14 mouse cellular contexts compared by ENCODE assay signal in the genomic region with DNA sequence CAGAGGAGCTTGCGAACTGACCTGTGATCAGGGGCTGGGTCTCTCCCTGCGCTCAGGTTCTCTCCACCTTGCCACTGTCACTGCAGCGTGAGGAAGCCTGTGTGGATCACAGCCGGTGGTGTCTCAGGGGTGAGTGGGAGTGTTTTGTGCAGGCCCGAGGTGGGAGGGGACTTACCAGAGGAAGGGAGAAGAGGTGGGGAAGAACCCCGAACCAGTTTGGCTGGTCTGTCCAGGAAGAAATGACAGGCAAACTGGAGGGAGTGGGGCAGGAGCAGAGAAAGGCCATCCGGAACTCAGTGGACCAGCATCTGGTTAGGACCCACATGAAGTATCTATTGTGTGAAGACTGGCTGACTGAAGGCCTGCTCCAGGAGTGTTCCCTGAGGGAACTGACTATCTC. TPM values are rescaled to one million over a fixed set of nuclear protein-coding genes. Genes with fewer than 3 reads are reported as not detected.
DNase-seq lines count a peak whose midpoint lies in the region; ATAC-seq and TF ChIP-seq lines count a peak whose summit lies in the region.
"Had no signal": no experiment of that assay in that cellular context is flagged by ENCODE, and none has a peak within 500 bp of the region (broad histone marks: within the 10 kb centered on the region; RNA-seq: fewer than 3 reads in every experiment).

No protein-coding gene starts in this region.

- TF ChIP-seq CTCF in lung, embryonic 14.5 days (IDR thresholded peaks at IDR 0.05; ENCODE audit: low read depth), result no peak

- peak overlapping the region; percentile 80; the same call in 1 of the 2 replicates for H3K27ac ChIP-seq in lung, embryonic 14.5 days (ENCODE audit: low read depth)
- H3K27ac ChIP-seq in intestine, embryonic 14.5 days (ENCODE audit: low read depth), result peak overlapping the region; percentile 72
- H3K27ac ChIP-seq in stomach, embryonic 15.5 days, result peak overlapping the region; percentile 84
- H3K27ac ChIP-seq: forebrain, embryonic 12.5 days; liver, embryonic 12.5 days had no signal

- peak overlapping the region; percentile 39 for H3K4me2 ChIP-seq in lung, embryonic 14.5 days
- H3K4me2 ChIP-seq in intestine, embryonic 14.5 days (ENCODE audit: low read length), result 0 out of 2 replicates have a peak overlapping the region, but pooled peaks have one; percentile 2
- H3K4me2 ChIP-seq in stomach, embryonic 15.5 days, result peak overlapping the region; percentile 42
- H3K4me2 ChIP-seq: forebrain, embryonic 12.5 days; liver, embryonic 12.5 days had no signal

- H3K9me3 ChIP-seq in lung, embryonic 14.5 days (ENCODE audit: low read depth, low read length), result no peaks in the 10 kb centered on the region
- H3K9me3 ChIP-seq in intestine, embryonic 14.5 days (ENCODE audit: control insufficient read depth, low read length), result no peaks in the 10 kb centered on the region
- H3K9me3 ChIP-seq in stomach, embryonic 15.5 days, result no peaks in the 10 kb centered on the region
- H3K9me3 ChIP-seq: forebrain, embryonic 12.5 days; G1E; heart, embryonic 13.5 days; liver, embryonic 12.5 days had no signal

- H3K36me3 ChIP-seq in lung, embryonic 14.5 days (ENCODE audit: insufficient read depth), result no peaks in the 10 kb centered on the region
- H3K36me3 ChIP-seq in intestine, embryonic 14.5 days (ENCODE audit: control insufficient read depth, insufficient read depth, low read length), result no peaks in the 10 kb centered on the region; the same call in 1 of the 2 replicates
- H3K36me3 ChIP-seq in stomach, embryonic 15.5 days, result no peaks in the 10 kb centered on the region
- H3K36me3 ChIP-seq: forebrain, embryonic 12.5 days; G1E; heart, embryonic 13.5 days; liver, embryonic 12.5 days had no signal

- ATAC-seq in frontal cortex, adult (ENCODE audit: low TSS enrichment), result peak; percentile 31; the same call in 1 of the 2 replicates
- peak; percentile 65; the same call in 1 of the 2 replicates for ATAC-seq in lung, embryonic 14.5 days (ENCODE audit: insufficient read depth)
- peak; percentile 56; the same call in 1 of the 2 replicates for ATAC-seq in intestine, embryonic 14.5 days (replicated peaks; ENCODE audit: low FRiP score, low TSS enrichment, low read depth)
- peak; percentile 67 for ATAC-seq in stomach, embryonic 15.5 days (ENCODE audit: insufficient read depth, low FRiP score, low read depth)
- ATAC-seq: liver, embryonic 12.5 days had no signal

- no peak overlapping the region for H3K9ac ChIP-seq in lung, embryonic 14.5 days
- H3K9ac ChIP-seq in intestine, embryonic 14.5 days (ENCODE audit: low read length), result no peak overlapping the region
- H3K9ac ChIP-seq in stomach, embryonic 15.5 days, result no peak overlapping the region
- H3K9ac ChIP-seq: forebrain, embryonic 12.5 days; liver, embryonic 12.5 days had no signal

- H3K4me1 ChIP-seq in lung, embryonic 14.5 days (ENCODE audit: insufficient read depth), result peaks cover 16% of the 10 kb centered on the region
- H3K4me1 ChIP-seq in intestine, embryonic 14.5 days (replicated peaks; ENCODE audit: control insufficient read depth, insufficient read depth, low read length), result peaks cover 21% of the 10 kb centered on the region
- H3K4me1 ChIP-seq in stomach, embryonic 15.5 days, result peaks cover 36% of the 10 kb centered on the region
- H3K4me1 ChIP-seq: forebrain, embryonic 12.5 days; liver, embryonic 12.5 days had no signal

- WGBS in lung, embryonic 14.5 days, result 52% methylated on average over 7 of the region's 7 CpGs
- WGBS in intestine, embryonic 14.5 days, result 52% methylated on average over 7 of the region's 7 CpGs
- WGBS in stomach, embryonic 15.5 days, result 48% methylated on average over 7 of the region's 7 CpGs

- H3K27me3 ChIP-seq in lung, embryonic 14.5 days (ENCODE audit: insufficient read depth, low read length), result no peaks in the 10 kb centered on the region
- H3K27me3 ChIP-seq in intestine, embryonic 14.5 days (replicated peaks; ENCODE audit: control insufficient read depth, insufficient read depth, low read length), result no peaks in the 10 kb centered on the region
- no peaks in the 10 kb centered on the region for H3K27me3 ChIP-seq in stomach, embryonic 15.5 days (replicated peaks)
- H3K27me3 ChIP-seq: forebrain, embryonic 12.5 days; heart, embryonic 13.5 days had no signal

- H3K4me3 ChIP-seq in lung, embryonic 14.5 days (ENCODE audit: low read depth, low read length), result no peak overlapping the region
- H3K4me3 ChIP-seq in intestine, embryonic 14.5 days (ENCODE audit: low read depth, low read length), result no peak overlapping the region
- H3K4me3 ChIP-seq in stomach, embryonic 15.5 days (replicated peaks), result peak overlapping the region; percentile 4; the same call in 1 of the 2 replicates
- H3K4me3 ChIP-seq: forebrain, embryonic 12.5 days; heart, embryonic 13.5 days; liver, embryonic 12.5 days had no signal

- no peak for DNase-seq in frontal cortex, postnatal 14 days (ENCODE audit: low spot score in 2 of 2)
- peak; percentile 40 for DNase-seq in lung, embryonic 14.5 days
- no peak for DNase-seq in lung, postnatal 14 days
- DNase-seq in intestine, embryonic 14.5 days (ENCODE audit: low spot score), result peak; percentile 72
- no peak for DNase-seq in T-cell, adult 2 months (ENCODE audit: low spot score)
- DNase-seq in right cerebral cortex, postnatal 25 days, result no peak
- DNase-seq: cerebellum, adult 18-20 months; embryo, embryonic 11 days had no signal

RNA-seq across cellular contexts. Expression of a gene that starts 18.0 kb away (rescaled TPM):
- 3.6 TPM in 2 replicates for polyA plus RNA-seq in lung, embryonic 14.5 days (2014; fragmentation: Nextera tagmentation; extraction: Ambion mirVana)
- 9.0 and 10.0 TPM in 2 replicates for polyA plus RNA-seq in intestine, embryonic 14.5 days (2014; fragmentation: Nextera tagmentation; extraction: Ambion mirVana)
- 5.9 and 6.6 TPM in 2 replicates for polyA plus RNA-seq in stomach, embryonic 15.5 days (2015; fragmentation: Nextera tagmentation; extraction: Ambion mirVana)

Comparison
In these comparisons a context has a peak if more than half of its experiments do, and no peak if none do; other contexts are left out.
1. DNase-seq: peak in lung, embryonic 14.5 days (single experiment) and intestine, embryonic 14.5 days (single experiment); none in frontal cortex, postnatal 14 days (0 of 2), lung, postnatal 14 days (single experiment), T-cell, adult 2 months (single experiment) and right cerebral cortex, postnatal 25 days (single experiment).
2. Peak in every context shown above with its lines, with median percentiles within 50 percentile points of each other: ATAC-seq, H3K27ac ChIP-seq and H3K4me2 ChIP-seq.